Mouse (Mus musculus) heart, adult 2 months (tissue): ENCODE measurements around the gene Magi3.

Experiments
- CTCF ChIP-seq: fragments of 200-600 bp; IDR thresholded peaks from 2 replicates; pipeline ENCODE4 v1.8.1; 2022; ENCODE audit warnings: antibody characterized with exemption, mild to moderate bottlenecking, moderate library complexity
- EP300 ChIP-seq: fragments of 200-500 bp; IDR thresholded peaks from 2 replicates; pipeline ENCODE4 v1.6.1; 2011; ENCODE audit warnings: low read depth, low read length, control low read depth; ENCODE audit not compliant: insufficient read depth
- POLR2A ChIP-seq: fragments of 200-500 bp; IDR thresholded peaks from 2 replicates; pipeline ENCODE4 v1.6.1; 2011; ENCODE audit warnings: mild to moderate bottlenecking, low read depth, low read length, control low read depth; ENCODE audit not compliant: insufficient read depth

- no peak for TF ChIP-seq EP300
- no peak for TF ChIP-seq POLR2A
- TF ChIP-seq CTCF = peak; percentile 85
Observed at GRCm38 (mm10) chr3:104104942-104105341, 115.2 kb downstream of the Magi3 start.
